Mouse (Mus musculus) common myeloid progenitor, adult 5-6 weeks (primary cell): ENCODE measurements at regions not wholly inside any gene's neighbourhood (a gene's known extent, or its start where the extent isn't known, plus 50 kb on each side); places are given as distances from the start of the nearest gene placed in this dataset.
A peak's percentile ranks its signal among the peaks of the same experiment; 100 is the strongest.

Experiments
- ATAC-seq: replicated peaks from 2 replicates; pipeline ENCODE4 v1.8.0; 2016; ENCODE audit warnings: low read depth, mild to moderate bottlenecking, moderate TSS enrichment, inconsistent platforms; ENCODE audit not compliant: poor library complexity, severe bottlenecking

GRCm38 (mm10) chr3:105372371-105372828, 79.7 kb upstream of the Kcnd3 start:
- no peak for ATAC-seq

GRCm38 (mm10) chr3:105374306-105374705, 77.8 kb upstream of the Kcnd3 start:
- no peak for ATAC-seq

- no peak for ATAC-seq
Observed at GRCm38 (mm10) chr3:105374836-105375235, 77.3 kb upstream of the Kcnd3 start.

- ATAC-seq = no peak
Observed at GRCm38 (mm10) chr3:105375383-105375782, 76.7 kb upstream of the Kcnd3 start.

- no peak for ATAC-seq
Observed at GRCm38 (mm10) chr3:105375820-105376219, 76.3 kb upstream of the Kcnd3 start.

DNA sequence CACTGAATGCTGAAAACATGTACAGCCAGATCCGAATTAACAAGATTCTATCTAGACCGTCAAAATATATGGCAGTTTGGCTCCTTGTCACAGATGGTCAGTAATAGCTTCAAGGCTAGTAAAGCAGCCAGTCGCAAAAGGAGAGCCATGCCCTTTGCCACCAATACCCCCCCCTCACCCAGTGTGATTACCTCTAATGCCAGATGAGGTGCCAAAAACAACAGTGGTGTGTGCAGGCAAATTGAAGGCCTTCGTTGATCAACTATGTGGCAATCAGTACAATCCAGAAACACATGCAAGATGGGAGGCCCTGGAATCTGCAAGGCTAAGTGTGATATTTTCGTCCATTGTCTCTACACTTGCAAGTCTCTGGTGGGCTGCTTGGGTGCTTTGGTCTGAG, 75.8 kb upstream of the Kcnd3 start:
- no peak for ATAC-seq

GRCm38 (mm10) chr3:105380818-105381217, 71.3 kb upstream of the Kcnd3 start:
- ATAC-seq = no peak

DNA sequence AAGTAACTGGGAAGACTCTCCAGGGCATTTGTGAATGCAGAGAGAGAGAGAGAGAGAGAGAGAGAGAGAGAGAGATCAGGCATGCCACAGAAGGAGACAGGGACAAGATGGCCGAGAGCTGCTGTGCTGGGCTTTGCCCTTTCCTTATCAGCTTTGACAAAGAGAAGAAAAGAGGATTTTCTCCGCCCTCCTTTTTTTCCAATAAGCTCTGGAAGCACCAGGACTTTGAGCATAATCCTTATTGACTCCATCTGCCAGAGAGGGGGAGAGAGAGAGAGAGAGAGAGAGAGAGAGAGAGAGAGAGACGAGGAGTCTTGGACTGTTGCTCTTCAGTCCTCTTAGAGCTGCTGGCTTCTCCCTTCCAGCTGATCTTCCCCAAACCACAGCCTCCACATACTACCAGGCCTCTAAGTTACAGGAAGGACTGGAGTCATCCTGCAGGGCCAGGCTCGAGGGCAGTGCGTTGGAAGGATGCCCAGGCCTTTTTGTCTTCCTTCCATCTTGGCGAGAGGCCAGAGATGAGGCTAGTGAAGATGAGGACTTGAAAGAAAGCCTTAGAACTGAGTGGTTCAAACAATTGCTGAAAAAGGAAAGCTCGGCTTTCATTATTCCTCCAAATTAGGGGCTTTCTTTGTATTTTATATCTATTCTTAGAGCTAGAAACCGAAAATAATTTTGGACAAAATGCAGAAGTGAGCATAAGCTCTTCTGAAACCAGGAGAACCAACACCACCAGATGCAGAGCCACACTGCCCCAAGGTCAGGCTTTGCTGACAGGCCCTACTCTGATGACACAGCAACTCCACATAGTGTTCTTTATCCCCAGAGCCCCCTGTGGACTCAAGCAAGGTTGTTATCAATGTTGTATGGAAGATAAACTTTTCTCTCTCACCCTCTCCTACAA, 59.3 kb upstream of the Kcnd3 start:
- peak; percentile 78 for ATAC-seq
